Mouse (Mus musculus): ENCODE data around the gene Acss3.

DNA sequence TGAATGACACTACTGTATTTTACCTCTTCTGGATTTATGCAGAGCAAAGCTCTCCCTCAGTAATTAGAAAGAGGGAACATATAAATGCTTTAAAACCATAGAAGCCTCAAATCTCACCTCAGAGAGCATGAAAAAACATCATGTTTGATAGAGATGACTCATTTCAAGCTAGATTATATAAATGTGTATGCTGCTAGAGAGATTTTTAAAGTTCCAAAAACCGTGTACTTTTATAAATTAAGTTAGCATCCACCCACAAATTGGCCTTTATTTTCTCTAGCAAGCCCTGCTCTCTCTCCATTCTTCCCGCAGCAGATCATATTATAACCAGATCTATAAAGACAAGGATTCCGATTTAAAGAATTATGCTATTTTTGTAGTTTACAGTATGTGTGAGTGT, 164.4 kb downstream of the Acss3 start:
- no peak for TF ChIP-seq CTCF (IDR thresholded peaks at IDR 0.05; ENCODE audit: insufficient read depth, low read length)
- TF ChIP-seq POLR2A (IDR thresholded peaks at IDR 0.05; ENCODE audit: borderline replicate concordance, extremely low read depth, low read depth, low read length) = no peak
